Mouse (Mus musculus) liver, postnatal 0 days (tissue): ENCODE measurements at regions not wholly inside any gene's neighbourhood (a gene's known extent, or its start where the extent isn't known, plus 50 kb on each side); places are given as distances from the start of the nearest gene placed in this dataset.

Experiments used
- CTCF ChIP-seq: sonication (generic); IDR thresholded peaks from 2 replicates; pipeline ENCODE4 v1.5.1; 2016; ENCODE audit warnings: antibody characterized with exemption, low read depth
- EP300 ChIP-seq: IDR thresholded peaks from 2 replicates; pipeline ENCODE4 v1.6.1; 2016; ENCODE audit warnings: antibody characterized with exemption, low read depth, mild to moderate bottlenecking

DNA sequence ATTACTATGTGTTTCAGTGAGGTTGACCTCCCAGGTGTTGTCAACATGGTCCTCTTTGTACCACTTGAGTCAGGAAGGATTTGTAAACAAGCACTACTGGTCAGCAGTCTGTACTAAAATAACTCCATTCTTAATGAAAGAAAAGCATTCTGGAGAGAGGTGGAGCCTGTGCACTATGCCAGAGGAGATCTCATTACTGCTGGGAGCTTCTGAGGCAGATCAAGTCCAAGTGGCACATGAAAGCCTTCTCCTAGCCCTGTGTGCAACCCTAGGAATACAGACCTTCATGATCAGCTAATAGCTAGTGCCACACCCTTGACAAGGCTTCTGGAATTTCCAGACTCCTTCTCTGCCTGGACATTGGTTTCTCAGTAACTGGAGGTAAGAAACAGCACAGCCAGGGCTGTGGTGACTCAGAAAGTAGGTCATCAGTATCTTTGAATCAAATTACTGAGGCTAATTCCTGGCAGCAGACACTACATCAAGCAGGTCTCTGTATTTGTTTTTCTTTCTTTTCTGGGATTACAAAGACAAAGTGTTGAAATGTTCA, 105.9 kb upstream of the Mgat5 start:
- TF ChIP-seq CTCF, result no peak
- no peak for TF ChIP-seq EP300
